Mouse (Mus musculus) hindbrain, embryonic 14.5 days (tissue): ENCODE results near the gene Dysf. TPM values are rescaled to one million over a fixed set of nuclear protein-coding genes. Genes with fewer than 3 reads are reported as not detected.

Experiments used
- ATAC-seq: fragments of 200-750 bp; cut with Nextera tagmentation; 2 replicates; pipeline ENCODE4 v1.8.0; 2017; ENCODE audit warnings: moderate number of reproducible peaks, mild to moderate bottlenecking, moderate TSS enrichment, moderate library complexity; ENCODE audit not compliant: low FRiP score
- DNase-seq: peaks from one replicate; pipeline ENCODE4 v3.0.0-alpha.2; 2015; ENCODE audit warnings: low spot score
- H3K27ac ChIP-seq: fragments of 300-500 bp; sonication (generic); 2 replicates; pipeline ENCODE4 v1.5.1; 2014; ENCODE audit warnings: mild to moderate bottlenecking, moderate library complexity
- H3K27me3 ChIP-seq: fragments of 300-500 bp; sonication (generic); 2 replicates; pipeline ENCODE4 v1.6.1; 2014; ENCODE audit warnings: mild to moderate bottlenecking, low read length, mixed read lengths; ENCODE audit not compliant: control insufficient read depth, insufficient read depth
- H3K36me3 ChIP-seq: fragments of 300-500 bp; sonication (generic); replicated peaks from 2 replicates; pipeline ENCODE4 v1.6.1; 2014; ENCODE audit not compliant: control insufficient read depth, insufficient read depth
- H3K4me1 ChIP-seq: fragments of 300-500 bp; sonication (generic); replicated peaks from 2 replicates; pipeline ENCODE4 v1.6.1; 2014; ENCODE audit warnings: antibody characterized with exemption, low read length, mixed read lengths; ENCODE audit not compliant: control insufficient read depth, insufficient read depth
- H3K4me2 ChIP-seq: fragments of 300-500 bp; sonication (generic); replicated peaks from 2 replicates; pipeline ENCODE4 v1.6.1; 2014; ENCODE audit warnings: mild to moderate bottlenecking, moderate library complexity
- H3K4me3 ChIP-seq: fragments of 300-500 bp; sonication (generic); replicated peaks from 2 replicates; pipeline ENCODE4 v1.5.1; 2014; ENCODE audit warnings: mild to moderate bottlenecking, low read length
- H3K9ac ChIP-seq: fragments of 300-500 bp; sonication (generic); 2 replicates; pipeline ENCODE4 v1.6.1; 2014
- H3K9me3 ChIP-seq: fragments of 300-500 bp; sonication (generic); 2 replicates; pipeline ENCODE4 v1.6.1; 2016; ENCODE audit warnings: low read length; ENCODE audit not compliant: control insufficient read depth
- WGBS: fragments of 180-500 bp; shearing (Covaris S2); extraction: QIAGEN DNeasy Blood & Tissue Kit; methylation state at CpG from one replicate; pipeline ENCODE4 v1.1.7; 2014; 5-methylcytosine and 5-hydroxymethylcytosine counted together
- polyA plus RNA-seq: library from polyadenylated mRNA; unstranded; fragments of >200 nt; fragmentation: Nextera tagmentation; extraction: Ambion mirVana; gene quantifications from 2 replicates; pipeline ENCODE4 v1.2.1, GENCODE M21; 2014

The Dysf gene
- polyA plus RNA-seq, 1 experiment from 2014 or later, result 3.3 TPM

GRCm38 (mm10) chr6:84156481-84157025 is 148.2 kb downstream of the Dysf start:
- H3K4me3 ChIP-seq, result no peak overlapping the region
- no peak overlapping the region for H3K4me2 ChIP-seq
- 77% methylated on average over 4 of the region's 4 CpGs for WGBS
- no peaks in the 10 kb centered on the region for H3K27me3 ChIP-seq
- no peak overlapping the region for H3K27ac ChIP-seq
- DNase-seq (no peak), ATAC-seq (no peak)
- H3K9ac ChIP-seq, result no peak overlapping the region
- no peaks in the 10 kb centered on the region for H3K4me1 ChIP-seq
- H3K36me3 ChIP-seq, result no peaks in the 10 kb centered on the region
- H3K9me3 ChIP-seq, result no peaks in the 10 kb centered on the region

GRCm38 (mm10) chr6:84159046-84159445 is 150.7 kb downstream of the Dysf start:
- no peak overlapping the region for H3K4me2 ChIP-seq
- WGBS, result 94% methylated on average over 4 of the region's 4 CpGs
- ATAC-seq (no peak), DNase-seq (no peak)
- H3K27ac ChIP-seq, result no peak overlapping the region
- H3K36me3 ChIP-seq, result no peaks in the 10 kb centered on the region
- no peak overlapping the region for H3K4me3 ChIP-seq
- H3K4me1 ChIP-seq, result no peaks in the 10 kb centered on the region
- no peak overlapping the region for H3K9ac ChIP-seq
- no peaks in the 10 kb centered on the region for H3K27me3 ChIP-seq
- H3K9me3 ChIP-seq, result no peaks in the 10 kb centered on the region

- Histone ChIP-seq H3K9ac (no peak overlapping the region), H3K4me2 (no peak overlapping the region), H3K4me3 (no peak overlapping the region), H3K27ac (no peak overlapping the region), H3K4me1 (no peaks in the 10 kb centered on the region), H3K36me3 (no peaks in the 10 kb centered on the region), H3K9me3 (no peaks in the 10 kb centered on the region), H3K27me3 (no peaks in the 10 kb centered on the region)
- ATAC-seq (no peak), DNase-seq (no peak)
- WGBS, result 87% methylated on average over 14 of the region's 14 CpGs
Observed at GRCm38 (mm10) chr6:84167612-84168011, 159.2 kb downstream of the Dysf start.

GRCm38 (mm10) chr6:84168571-84168970 is 160.2 kb downstream of the Dysf start:
- no peak for ATAC-seq
- no peak overlapping the region for H3K27ac ChIP-seq
- no peak overlapping the region for H3K9ac ChIP-seq
- 95% methylated on average over 1 of the region's 1 CpGs for WGBS
- no peak overlapping the region for H3K4me2 ChIP-seq
- H3K4me3 ChIP-seq, result no peak overlapping the region
- H3K4me1 ChIP-seq, result no peaks in the 10 kb centered on the region
- H3K27me3 ChIP-seq, result no peaks in the 10 kb centered on the region
- DNase-seq, result no peak
- no peaks in the 10 kb centered on the region for H3K36me3 ChIP-seq
- no peaks in the 10 kb centered on the region for H3K9me3 ChIP-seq

GRCm38 (mm10) chr6:84173626-84174025 is 165.2 kb downstream of the Dysf start:
- H3K9me3 ChIP-seq, result no peaks in the 10 kb centered on the region
- DNase-seq (no peak), ATAC-seq (no peak)
- H3K27me3 ChIP-seq, result no peaks in the 10 kb centered on the region
- H3K27ac ChIP-seq, result no peak overlapping the region
- 96% methylated on average over 6 of the region's 6 CpGs for WGBS
- H3K9ac ChIP-seq, result no peak overlapping the region
- H3K36me3 ChIP-seq, result no peaks in the 10 kb centered on the region
- H3K4me3 ChIP-seq, result no peak overlapping the region
- no peaks in the 10 kb centered on the region for H3K4me1 ChIP-seq
- H3K4me2 ChIP-seq, result no peak overlapping the region

- no peak for ATAC-seq
Observed at GRCm38 (mm10) chr6:84178776-84179405, 170.5 kb downstream of the Dysf start.

GRCm38 (mm10) chr6:84181452-84181851 is 173.1 kb downstream of the Dysf start:
- Histone ChIP-seq H3K27ac (no peak overlapping the region), H3K4me1 (no peaks in the 10 kb centered on the region), H3K4me3 (no peak overlapping the region), H3K9ac (no peak overlapping the region), H3K9me3 (no peaks in the 10 kb centered on the region), H3K27me3 (no peaks in the 10 kb centered on the region), H3K36me3 (no peaks in the 10 kb centered on the region), H3K4me2 (no peak overlapping the region)
- WGBS, result 45% methylated on average over 4 of the region's 4 CpGs
- ATAC-seq, result no peak
- DNase-seq, result no peak

More at GRCm38 (mm10) chr6:84178776-84179405, 170.5 kb downstream of the Dysf start:
- Histone ChIP-seq H3K4me3 (no peak overlapping the region), H3K27me3 (no peaks in the 10 kb centered on the region), H3K4me1 (no peaks in the 10 kb centered on the region), H3K9me3 (no peaks in the 10 kb centered on the region), H3K27ac (no peak overlapping the region), H3K4me2 (no peak overlapping the region), H3K36me3 (no peaks in the 10 kb centered on the region), H3K9ac (no peak overlapping the region)
- DNase-seq, result no peak
- 82% methylated on average over 5 of the region's 5 CpGs for WGBS

DNA sequence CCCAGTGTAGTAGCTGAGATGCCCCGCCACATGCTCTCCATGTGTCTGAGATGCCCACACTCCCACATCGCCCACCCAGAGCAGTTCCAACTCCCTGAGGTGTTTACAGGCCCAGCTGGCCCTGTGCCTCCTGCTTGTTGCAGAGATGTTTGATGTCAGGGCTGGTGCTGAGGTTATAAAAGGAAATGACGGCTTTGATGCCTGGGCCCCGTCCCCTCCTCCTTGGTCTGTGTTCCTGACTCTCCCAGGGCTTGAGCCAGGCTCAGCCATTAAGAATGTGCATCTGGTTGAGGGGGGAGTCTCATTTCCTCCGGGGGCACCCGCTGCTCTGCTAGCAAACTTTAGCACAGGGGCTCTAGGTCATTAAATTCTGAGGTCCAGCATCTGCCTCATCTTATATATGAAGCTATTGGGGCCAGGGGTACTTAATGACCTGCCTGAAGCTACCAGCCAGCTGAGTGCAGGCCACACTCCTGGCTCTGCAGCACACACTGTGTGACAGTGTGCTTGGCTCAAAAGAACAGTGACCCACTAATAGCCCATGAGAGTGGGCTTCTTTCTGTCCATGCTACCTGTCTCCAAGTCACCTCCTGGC is 183.4 kb downstream of the Dysf start:
- Histone ChIP-seq H3K9ac (no peak overlapping the region), H3K9me3 (no peaks in the 10 kb centered on the region), H3K4me1 (no peaks in the 10 kb centered on the region), H3K27ac (no peak overlapping the region), H3K27me3 (no peaks in the 10 kb centered on the region), H3K4me2 (no peak overlapping the region), H3K4me3 (no peak overlapping the region), H3K36me3 (no peaks in the 10 kb centered on the region)
- WGBS, result 59% methylated on average over 6 of the region's 6 CpGs
- ATAC-seq (no peak), DNase-seq (no peak)

GRCm38 (mm10) chr6:84196511-84196910 is 188.1 kb downstream of the Dysf start:
- no peak for ATAC-seq
- Histone ChIP-seq H3K4me2 (no peak overlapping the region), H3K27ac (no peak overlapping the region), H3K4me1 (no peaks in the 10 kb centered on the region), H3K4me3 (no peak overlapping the region), H3K27me3 (no peaks in the 10 kb centered on the region), H3K9me3 (no peaks in the 10 kb centered on the region), H3K36me3 (no peaks in the 10 kb centered on the region), H3K9ac (no peak overlapping the region)
- no peak for DNase-seq
- 92% methylated on average over 5 of the region's 5 CpGs for WGBS
